Mouse (Mus musculus): ENCODE results near the gene Myo18a. TPM values are rescaled to one million over a fixed set of nuclear protein-coding genes. Genes with fewer than 3 reads are reported as not detected.

Myo18a gene
- total RNA-seq, 1 experiment = 33.3 TPM

DNA sequence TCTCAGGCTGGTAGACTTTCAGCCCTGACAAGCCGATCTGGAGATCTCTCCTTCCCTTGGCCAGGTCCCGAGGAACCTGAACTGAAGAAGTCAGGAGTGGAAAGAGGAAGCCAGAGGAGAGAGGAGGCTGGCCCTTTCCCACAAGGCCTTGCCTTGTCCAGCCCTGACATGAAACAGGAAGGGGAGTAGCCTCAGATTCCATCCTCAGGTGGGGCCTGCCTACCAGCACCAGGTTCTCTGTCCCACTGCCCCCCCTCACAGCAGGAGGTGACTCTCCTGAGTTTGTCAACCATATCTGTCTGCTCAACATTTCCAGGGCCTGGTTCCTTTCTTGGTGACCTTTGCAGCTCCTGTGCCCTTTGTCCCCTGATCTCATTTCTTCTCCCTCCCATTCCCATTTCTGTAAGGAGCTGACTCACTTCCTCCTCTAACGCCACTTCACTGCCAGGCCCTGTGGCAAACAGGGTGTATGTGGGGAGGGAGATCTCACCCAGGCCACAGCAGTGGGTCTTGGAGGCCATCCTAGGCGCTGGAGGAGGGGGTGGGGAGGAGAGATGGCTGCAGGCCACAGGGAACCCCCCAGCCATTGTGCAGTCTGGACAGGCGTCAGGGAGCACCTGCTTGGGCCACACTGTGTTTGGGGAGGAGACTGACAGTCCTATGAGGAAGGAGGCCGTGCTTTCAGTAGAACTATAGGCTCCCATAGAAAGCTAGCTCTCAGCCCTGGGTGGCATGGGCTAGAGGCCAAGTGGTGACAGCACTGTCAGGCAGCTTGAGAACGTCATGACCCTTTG is 22.9 kb downstream of the Myo18a start:
- no peaks in the 10 kb centered on the region for H3K36me3 ChIP-seq (ENCODE audit: control insufficient read depth, insufficient read depth, low read length, poor library complexity, severe bottlenecking)
- H3K4me1 ChIP-seq (ENCODE audit: control insufficient read depth in 2 of 2, insufficient read depth in 2 of 2, low read length in 2 of 2, poor library complexity in 1 of 2) = peaks cover 18 to 50% of the 10 kb centered on the region in 2 experiments
- H3K4me3 ChIP-seq (ENCODE audit: insufficient read depth in 1 of 2, low read depth in 1 of 2, low read length in 2 of 2, poor library complexity in 1 of 2, severe bottlenecking in 1 of 2) = 0 out of 4 replicates have a peak overlapping the region, but pooled peaks of 1 of the 2 experiments have one; percentile 9
- peak; percentile 57 for DNase-seq (ENCODE audit: low read depth, low spot score)
- in situ Hi-C loops (cut with MboI; ENCODE audit: low sequenced_read_pairs in 2 of 2, unreplicated experiment in 2 of 2) = no loop called here
- peak overlapping the region; percentile 69 for H3K27ac ChIP-seq (ENCODE audit: insufficient read depth, low read depth, low read length, poor library complexity, severe bottlenecking)
- H3K9me3 ChIP-seq (ENCODE audit: control insufficient read depth, insufficient read depth, low read depth, low read length) = no peaks in the 10 kb centered on the region
- peak overlapping the region; percentile 50; the same call in 1 of the 2 replicates for H3K9ac ChIP-seq (ENCODE audit: insufficient read depth, low read depth, low read length, poor library complexity, severe bottlenecking)
- TF ChIP-seq ZNF384 (IDR thresholded peaks at IDR 0.05; ENCODE audit: low read depth, low read length) = no peak
- peak; percentile 57; the same call in 1 of the 2 replicates for TF ChIP-seq MAFK (IDR thresholded peaks at IDR 0.05; ENCODE audit: insufficient read depth, low read depth, low read length)

DNA sequence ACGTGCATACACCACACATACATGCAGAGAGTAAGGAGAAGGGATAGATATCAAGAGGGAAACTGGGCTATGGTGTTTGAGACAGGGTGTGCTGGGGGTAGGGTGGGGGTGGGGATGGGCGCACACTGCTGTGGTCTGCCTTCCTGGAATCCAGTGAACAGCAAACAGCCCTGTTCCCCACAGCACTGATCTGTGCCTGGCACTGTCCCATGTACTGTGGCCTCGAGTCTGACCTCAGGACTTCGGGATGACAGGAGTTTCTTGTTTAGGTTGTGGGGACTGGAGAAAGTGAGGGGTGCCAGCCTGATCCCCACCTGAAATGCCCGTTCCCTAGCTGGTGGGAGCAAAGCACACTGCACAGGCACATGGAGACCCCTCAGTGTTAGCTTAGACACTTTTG is 24.7 kb downstream of the Myo18a start, which contains the start of gene Gm10277:
Gm10277 (minus strand) TSS at position 41 of the 400 bp plus-strand sequence.
- DNase-seq (ENCODE audit: low read depth, low spot score) = no peak
- Histone ChIP-seq H3K9ac (ENCODE audit: insufficient read depth, low read depth, low read length, poor library complexity, severe bottlenecking) (no peak within 1 kb of the TSS), H3K27ac (ENCODE audit: insufficient read depth, low read depth, low read length, poor library complexity, severe bottlenecking) (peak within 1 kb of the TSS; percentile 6; the same call in 1 of the 2 replicates), H3K4me3 (ENCODE audit: insufficient read depth in 1 of 2, low read depth in 1 of 2, low read length in 2 of 2, poor library complexity in 1 of 2, severe bottlenecking in 1 of 2) (no peak within 1 kb of the TSS), H3K36me3 (ENCODE audit: control insufficient read depth, insufficient read depth, low read length, poor library complexity, severe bottlenecking) (no peaks in the 10 kb centered on the region), H3K4me1 (ENCODE audit: control insufficient read depth in 2 of 2, insufficient read depth in 2 of 2, low read length in 2 of 2, poor library complexity in 1 of 2) (peaks cover 25 to 61% of the 10 kb centered on the region in 2 experiments), H3K9me3 (ENCODE audit: control insufficient read depth, insufficient read depth, low read depth, low read length) (no peaks in the 10 kb centered on the region)
- no peak for TF ChIP-seq MAFK (IDR thresholded peaks at IDR 0.05; ENCODE audit: insufficient read depth, low read depth, low read length)
- no peak for TF ChIP-seq ZC3H11A (IDR thresholded peaks at IDR 0.05; ENCODE audit: borderline replicate concordance, low read depth, low read length)
- no peak for TF ChIP-seq ZNF384 (IDR thresholded peaks at IDR 0.05; ENCODE audit: low read depth, low read length)
- in situ Hi-C loops (cut with MboI; ENCODE audit: low sequenced_read_pairs in 2 of 2, unreplicated experiment in 2 of 2) = no loop called here

DNA sequence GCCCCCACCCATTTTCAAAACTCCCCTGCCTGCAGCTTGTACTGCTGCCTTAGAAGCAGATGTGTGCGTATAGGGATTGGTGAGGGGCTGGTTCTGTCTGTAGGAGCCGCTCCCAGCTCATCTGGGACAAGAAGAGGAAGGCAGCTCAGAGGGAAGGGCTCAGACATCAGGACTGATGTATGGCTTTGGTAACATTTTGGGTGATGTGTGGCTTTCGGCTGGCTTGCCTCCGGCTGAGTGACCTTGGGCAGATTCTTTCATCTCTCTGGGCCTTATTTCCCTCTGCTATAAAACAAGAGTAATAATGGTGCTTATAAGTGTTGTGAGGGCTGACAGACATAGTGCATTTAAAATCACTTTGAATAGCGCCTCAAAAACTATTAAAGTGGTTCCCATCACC is 26.5 kb downstream of the Myo18a start:
- in situ Hi-C loops (cut with MboI; ENCODE audit: low sequenced_read_pairs in 2 of 2, unreplicated experiment in 2 of 2) = no loop called here
- Histone ChIP-seq H3K4me1 (ENCODE audit: control insufficient read depth in 2 of 2, insufficient read depth in 2 of 2, low read length in 2 of 2, poor library complexity in 1 of 2) (peaks cover 19 to 45% of the 10 kb centered on the region in 2 experiments), H3K27ac (ENCODE audit: insufficient read depth, low read depth, low read length, poor library complexity, severe bottlenecking) (no peak overlapping the region), H3K4me3 (ENCODE audit: insufficient read depth in 1 of 2, low read depth in 1 of 2, low read length in 2 of 2, poor library complexity in 1 of 2, severe bottlenecking in 1 of 2) (no peak overlapping the region), H3K9ac (ENCODE audit: insufficient read depth, low read depth, low read length, poor library complexity, severe bottlenecking) (no peak overlapping the region), H3K9me3 (ENCODE audit: control insufficient read depth, insufficient read depth, low read depth, low read length) (no peaks in the 10 kb centered on the region), H3K36me3 (ENCODE audit: control insufficient read depth, insufficient read depth, low read length, poor library complexity, severe bottlenecking) (no peaks in the 10 kb centered on the region)
- no peak for TF ChIP-seq MAFK (IDR thresholded peaks at IDR 0.05; ENCODE audit: insufficient read depth, low read depth, low read length)
- TF ChIP-seq CHD2 (IDR thresholded peaks at IDR 0.05; ENCODE audit: low read depth, low read length) = no peak
- no peak for TF ChIP-seq ZNF384 (IDR thresholded peaks at IDR 0.05; ENCODE audit: low read depth, low read length)
- TF ChIP-seq HCFC1 (IDR thresholded peaks at IDR 0.05; ENCODE audit: borderline replicate concordance, insufficient read depth, low read length) = no peak
- no peak for TF ChIP-seq ZC3H11A (IDR thresholded peaks at IDR 0.05; ENCODE audit: borderline replicate concordance, low read depth, low read length)
- no peak for DNase-seq (ENCODE audit: low read depth, low spot score)

DNA sequence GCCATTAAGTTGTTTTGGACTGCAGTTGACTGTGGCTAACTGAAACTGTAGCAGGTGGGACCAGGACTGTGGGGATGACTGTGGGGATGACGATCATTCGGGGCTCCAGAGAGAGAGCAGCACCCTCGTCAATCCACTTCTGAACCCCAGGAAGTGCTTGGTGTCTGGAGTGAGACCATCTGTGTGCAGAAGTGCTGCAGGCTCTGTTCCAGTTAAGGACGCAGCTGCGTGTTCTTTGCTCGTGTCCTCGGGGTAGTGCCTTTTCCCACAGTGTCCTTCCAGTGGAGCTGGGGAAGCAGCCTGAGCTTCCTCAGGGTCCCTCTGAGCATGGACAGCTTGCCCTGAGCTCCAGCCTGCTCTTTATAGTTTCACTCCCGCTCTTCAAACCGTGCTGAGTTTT is 27.2 kb downstream of the Myo18a start:
- in situ Hi-C loops (cut with MboI; ENCODE audit: low sequenced_read_pairs in 2 of 2, unreplicated experiment in 2 of 2) = loop anchor here in 1 of 2 experiments (10.0 kb wide), 1 partner anchor 55 kb away; no protein-coding TSS in a partner anchor
- no peak for TF ChIP-seq ZC3H11A (IDR thresholded peaks at IDR 0.05; ENCODE audit: borderline replicate concordance, low read depth, low read length)
- TF ChIP-seq MAFK (IDR thresholded peaks at IDR 0.05; ENCODE audit: insufficient read depth, low read depth, low read length) = no peak
- TF ChIP-seq CHD2 (IDR thresholded peaks at IDR 0.05; ENCODE audit: low read depth, low read length) = no peak
- no peak for TF ChIP-seq HCFC1 (IDR thresholded peaks at IDR 0.05; ENCODE audit: borderline replicate concordance, insufficient read depth, low read length)
- no peak for TF ChIP-seq ZNF384 (IDR thresholded peaks at IDR 0.05; ENCODE audit: low read depth, low read length)
- Histone ChIP-seq H3K4me3 (ENCODE audit: insufficient read depth in 1 of 2, low read depth in 1 of 2, low read length in 2 of 2, poor library complexity in 1 of 2, severe bottlenecking in 1 of 2) (no peak overlapping the region), H3K9me3 (ENCODE audit: control insufficient read depth, insufficient read depth, low read depth, low read length) (no peaks in the 10 kb centered on the region), H3K4me1 (ENCODE audit: control insufficient read depth in 2 of 2, insufficient read depth in 2 of 2, low read length in 2 of 2, poor library complexity in 1 of 2) (peaks cover 15 to 37% of the 10 kb centered on the region in 2 experiments), H3K27ac (ENCODE audit: insufficient read depth, low read depth, low read length, poor library complexity, severe bottlenecking) (no peak overlapping the region), H3K9ac (ENCODE audit: insufficient read depth, low read depth, low read length, poor library complexity, severe bottlenecking) (no peak overlapping the region), H3K36me3 (ENCODE audit: control insufficient read depth, insufficient read depth, low read length, poor library complexity, severe bottlenecking) (no peaks in the 10 kb centered on the region)
- no peak for DNase-seq (ENCODE audit: low read depth, low spot score)

Measured in ES-E14 (cell line).